Mouse (Mus musculus): ENCODE measurements at regions not wholly inside any gene's neighbourhood (a gene's known extent, or its start where the extent isn't known, plus 50 kb on each side); places are given as distances from the start of the nearest gene placed in this dataset.
"Not testable (repeated sequence)": the region's sequence is repeated elsewhere in the genome, so short reads cannot be mapped to it uniquely, and the experiment has no call there.

DNA sequence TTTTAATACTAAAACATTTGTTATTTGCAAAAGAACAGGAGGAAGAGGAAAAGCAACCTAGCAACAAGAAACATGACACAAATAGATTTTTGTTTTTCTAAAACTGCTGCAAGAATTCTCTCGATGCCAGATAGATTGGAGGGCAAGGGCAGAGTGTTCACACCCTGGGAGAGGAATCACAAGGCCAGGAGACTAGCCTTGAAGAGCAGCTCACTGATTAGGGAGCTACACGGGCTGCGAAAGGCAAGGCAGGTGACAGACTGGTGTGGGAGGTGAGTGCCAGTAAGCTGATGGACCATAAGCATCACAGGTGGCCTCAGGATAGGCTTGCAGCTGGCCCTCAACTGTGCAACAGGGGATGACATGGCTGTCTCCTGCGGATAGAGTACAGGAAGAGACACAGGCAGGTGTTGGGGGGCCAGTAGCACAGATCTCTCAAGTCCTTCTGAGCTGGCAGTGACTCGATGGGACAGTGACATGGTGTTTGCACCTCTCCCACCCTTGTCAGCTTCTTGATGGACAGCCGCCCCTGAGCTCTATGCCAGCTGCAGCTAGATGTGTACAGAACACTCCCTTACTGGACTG lies 102.0 kb upstream of the Abca1 start:
- no peak for DNase-seq

DNA sequence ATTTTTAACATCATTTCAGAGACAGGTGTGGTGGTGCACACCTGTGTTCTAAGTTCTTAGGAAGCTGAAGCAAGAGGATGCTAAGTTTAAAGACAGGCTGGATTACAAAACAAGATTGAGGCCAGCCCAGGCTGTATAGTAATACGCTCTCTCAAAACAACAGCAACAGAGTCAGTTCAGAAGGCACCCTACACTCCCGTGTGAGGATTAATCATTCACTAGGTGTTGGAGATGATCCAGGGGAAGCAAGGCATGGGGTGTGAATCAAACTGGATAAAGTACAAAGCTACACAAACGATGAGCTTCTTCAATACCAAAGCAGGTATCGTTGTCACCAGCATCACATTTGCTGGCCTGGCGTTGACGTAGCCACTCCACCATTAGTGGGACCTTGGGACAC lies 99.3 kb upstream of the Abca1 start:
- DNase-seq = no peak

- no peak for DNase-seq
Measured at GRCm38 (mm10) chr4:53256996-53257395, 97.3 kb upstream of the Abca1 start.

DNA sequence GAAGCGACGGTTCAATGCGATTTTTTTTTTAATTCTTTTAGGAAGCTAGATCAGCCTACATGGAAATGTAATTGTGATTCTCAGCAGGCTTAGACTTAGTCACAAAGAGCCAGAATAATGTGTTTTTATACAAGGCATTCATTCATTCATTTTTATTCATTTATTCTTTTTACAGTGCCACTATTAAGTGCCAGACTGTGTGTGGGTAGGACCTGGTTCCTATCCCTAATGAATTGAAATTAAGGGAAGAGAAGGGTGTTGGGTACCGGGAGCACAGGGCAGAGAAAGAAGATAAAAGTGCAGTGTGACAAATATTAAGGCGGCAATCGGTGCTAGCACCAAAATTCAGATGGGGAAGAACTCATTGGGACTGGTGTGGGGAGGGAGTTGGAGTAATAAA lies 94.8 kb upstream of the Abca1 start:
- DNase-seq = no peak

- peak; percentile 57 for DNase-seq
Measured at GRCm38 (mm10) chr4:53253680-53254079, 94.0 kb upstream of the Abca1 start.

DNA sequence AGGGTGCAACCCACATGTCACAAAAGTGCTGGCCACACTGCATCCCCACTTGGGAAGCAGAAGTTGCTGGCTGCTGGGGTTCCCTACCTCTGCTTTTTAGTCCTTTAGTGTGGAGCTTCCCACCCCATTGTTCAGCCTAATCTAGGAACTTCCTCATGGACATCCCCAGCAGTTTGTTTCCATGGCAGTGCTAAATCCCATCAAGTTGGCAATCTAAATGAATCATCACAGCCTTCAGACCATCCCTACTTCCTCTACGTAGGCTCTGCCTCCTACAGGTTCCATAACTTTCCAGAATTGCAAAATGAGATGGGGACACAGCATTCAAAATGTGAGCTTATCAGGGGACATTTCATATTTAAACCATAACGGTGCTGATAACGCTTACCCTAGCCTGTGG lies 90.6 kb upstream of the Abca1 start:
- DNase-seq = no peak

DNA sequence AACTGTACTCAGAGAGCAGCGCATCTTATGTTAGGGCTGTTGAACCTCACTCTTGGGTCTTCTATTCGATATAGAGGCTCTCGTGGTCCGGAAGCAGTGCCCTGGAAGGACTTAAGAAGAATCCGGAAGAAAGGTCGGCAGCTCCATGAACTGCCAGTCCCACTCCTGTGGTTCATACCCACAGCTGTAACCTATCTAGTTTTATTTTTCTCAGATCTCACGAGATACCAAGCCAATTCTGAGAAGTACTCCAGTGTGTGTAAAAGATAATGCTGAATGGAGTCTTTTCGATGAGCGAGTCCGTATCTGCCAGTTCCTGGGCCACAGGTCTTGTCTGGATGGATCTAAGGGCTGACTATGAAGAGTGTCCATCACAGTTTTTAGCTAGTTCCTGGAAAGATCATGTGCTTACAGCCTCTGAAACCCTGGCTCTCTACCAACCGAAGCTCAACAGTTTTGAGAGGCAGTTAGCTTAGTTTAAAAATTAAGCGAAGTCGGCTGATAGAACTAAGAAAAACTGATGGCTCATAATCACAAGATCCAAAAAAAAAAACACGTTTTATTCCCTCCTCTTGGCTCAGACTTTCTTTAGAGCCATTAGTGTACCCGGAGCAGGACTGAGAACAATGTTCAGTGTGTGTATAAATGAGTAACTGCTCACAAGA lies 86.5 kb upstream of the Abca1 start:
- no peak for DNase-seq

DNA sequence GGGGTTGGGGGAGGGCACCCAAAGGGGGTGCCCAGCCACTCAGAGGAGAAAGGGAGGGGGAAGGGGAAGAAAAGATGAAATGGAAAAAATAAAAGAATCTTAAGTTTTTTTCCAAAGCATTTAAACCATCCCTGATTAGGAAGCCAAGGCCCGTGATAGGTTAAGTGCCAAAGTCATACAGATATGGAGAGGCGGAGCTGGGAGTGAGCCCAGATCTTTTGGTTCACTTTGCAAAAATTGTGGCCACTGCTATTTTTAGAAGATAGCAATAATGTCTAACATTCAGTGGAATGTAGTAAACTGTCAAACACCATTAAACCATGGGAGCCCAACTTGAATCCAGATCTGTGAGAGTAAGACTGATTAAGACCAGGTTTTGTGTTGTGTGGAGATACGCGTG lies 85.9 kb upstream of the Abca1 start:
- no peak for DNase-seq

GRCm38 (mm10) chr4:53243473-53243872 lies 83.8 kb upstream of the Abca1 start:
- not testable (repeated sequence) for DNase-seq

- DNase-seq = no peak
Measured at GRCm38 (mm10) chr4:53239856-53240255, 80.2 kb upstream of the Abca1 start.

- no peak for DNase-seq
Measured at GRCm38 (mm10) chr4:53238314-53239259, 78.9 kb upstream of the Abca1 start.

DNA sequence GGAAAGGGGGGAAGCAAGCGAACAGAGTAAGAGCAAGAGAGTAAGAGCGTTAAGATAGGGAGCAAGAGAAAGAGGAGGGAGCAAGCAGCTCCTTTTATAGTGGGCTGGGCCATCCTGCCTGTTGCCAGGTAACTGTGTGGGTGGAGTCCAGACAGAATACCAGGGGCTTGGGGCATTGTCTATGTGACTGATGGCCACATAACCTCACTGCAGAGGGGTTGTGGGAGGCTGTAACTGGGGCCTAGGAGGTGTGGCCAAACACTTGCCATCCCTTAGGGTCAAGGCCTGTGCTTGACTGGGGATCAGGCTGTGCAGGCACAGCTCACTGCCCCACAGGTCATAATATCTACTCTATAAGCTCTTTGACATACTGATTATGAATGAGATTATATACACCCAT lies 76.2 kb upstream of the Abca1 start:
- DNase-seq = no peak

GRCm38 (mm10) chr4:53232436-53232835 lies 72.7 kb upstream of the Abca1 start:
- no peak for DNase-seq

- DNase-seq = no peak
Measured at GRCm38 (mm10) chr4:53231867-53232266, 72.2 kb upstream of the Abca1 start.

- DNase-seq = no peak
Measured at GRCm38 (mm10) chr4:53231046-53231445, 71.4 kb upstream of the Abca1 start.

GRCm38 (mm10) chr4:53228444-53228843 lies 68.7 kb upstream of the Abca1 start:
- DNase-seq = no peak

- DNase-seq = peak; percentile 23
Measured at GRCm38 (mm10) chr4:53227771-53228170, 68.1 kb upstream of the Abca1 start.

DNA sequence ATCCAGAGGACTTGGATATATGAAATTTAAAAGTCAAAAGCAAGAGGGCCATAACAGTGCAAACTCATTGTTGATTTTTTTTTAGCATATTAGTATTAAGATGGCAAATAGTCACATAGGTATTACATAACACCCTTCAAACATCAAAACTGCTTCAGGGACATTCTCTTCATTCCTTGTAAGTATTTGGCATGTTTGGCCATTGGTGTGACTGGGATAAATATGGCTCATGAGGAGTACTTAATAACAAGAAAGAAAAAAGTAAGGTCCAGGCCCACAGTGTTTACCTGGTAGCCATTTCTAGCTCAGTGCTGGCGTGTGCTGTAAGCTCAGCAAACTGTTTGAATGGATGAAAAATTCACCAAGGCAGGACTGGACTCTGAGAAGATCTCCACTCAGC lies 67.4 kb upstream of the Abca1 start:
- no peak for DNase-seq

- DNase-seq = no peak
Measured at GRCm38 (mm10) chr4:53226376-53226775, 66.7 kb upstream of the Abca1 start.

GRCm38 (mm10) chr4:53223379-53223778 lies 63.7 kb upstream of the Abca1 start:
- DNase-seq = no peak

DNA sequence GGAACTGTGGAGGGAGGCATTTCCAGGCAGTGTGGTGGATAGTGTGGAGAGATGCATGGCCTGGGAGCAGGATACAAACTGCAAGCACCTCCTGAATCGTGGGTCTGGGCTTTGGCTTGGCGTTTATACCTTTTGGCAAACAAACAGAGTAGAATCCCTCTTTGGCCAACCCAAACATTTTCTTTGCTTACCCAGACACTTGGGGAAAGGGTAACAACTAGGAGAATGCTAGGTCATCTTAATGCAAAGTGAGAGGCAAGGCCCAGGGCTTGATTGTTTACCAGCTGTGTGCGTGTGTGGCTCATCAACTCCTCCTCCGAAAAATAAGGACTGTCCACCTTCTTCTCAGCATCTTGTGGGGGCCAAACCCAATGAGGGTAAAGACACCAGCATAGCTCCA lies 61.1 kb upstream of the Abca1 start:
- no peak for DNase-seq

- DNase-seq = peak; percentile 41
Measured at GRCm38 (mm10) chr4:53219351-53219750, 59.7 kb upstream of the Abca1 start.

DNA sequence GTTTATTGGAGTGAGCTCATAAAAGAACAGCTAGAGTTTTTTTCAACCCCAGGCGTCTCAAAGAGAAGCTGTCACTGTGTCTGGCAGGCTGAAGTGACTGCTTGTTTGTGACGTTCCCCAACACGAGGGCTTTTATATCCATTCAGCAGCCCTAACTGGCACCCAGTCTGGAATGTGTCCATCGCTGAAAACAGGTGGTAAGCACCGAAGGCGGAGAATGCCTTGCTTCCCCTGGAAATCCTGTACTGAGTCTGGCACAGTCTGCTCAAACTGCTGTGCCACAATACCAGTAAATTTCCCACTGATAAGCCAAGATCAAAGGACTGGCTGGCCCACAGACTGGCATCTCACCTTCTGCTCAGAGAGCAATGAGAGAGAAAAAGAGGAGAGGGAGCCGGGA lies 59.1 kb upstream of the Abca1 start:
- DNase-seq = peak; percentile 84

GRCm38 (mm10) chr4:53218291-53218640 lies 58.6 kb upstream of the Abca1 start:
- DNase-seq = no peak
